Mouse (Mus musculus): ENCODE data around the gene Heyl.

Heyl gene

GRCm38 (mm10) chr4:123284731-123285624 lies 51.6 kb downstream of the Heyl start:
- in situ Hi-C loops (cut with MboI, MseI) = no loop called here

- in situ Hi-C loops (cut with MboI, MseI) = no loop called here
Measured at GRCm38 (mm10) chr4:123286790-123287189, 53.4 kb downstream of the Heyl start.

- in situ Hi-C loops (cut with MboI, MseI) = no loop called here
Measured at GRCm38 (mm10) chr4:123289038-123289437, 55.7 kb downstream of the Heyl start.

- in situ Hi-C loops (cut with MboI, MseI) = no loop called here
Measured at GRCm38 (mm10) chr4:123292390-123292789, 59.0 kb downstream of the Heyl start.

- in situ Hi-C loops (cut with MboI, MseI) = no loop called here
Measured at GRCm38 (mm10) chr4:123292989-123293388, 59.6 kb downstream of the Heyl start.

GRCm38 (mm10) chr4:123293661-123294443 lies 60.5 kb downstream of the Heyl start:
- in situ Hi-C loops (cut with MboI, MseI) = no loop called here

GRCm38 (mm10) chr4:123295026-123295425 lies 61.7 kb downstream of the Heyl start:
- in situ Hi-C loops (cut with MboI, MseI) = loop anchor here (5.0 kb wide), 1 partner anchor 92 kb away; no protein-coding TSS in a partner anchor

GRCm38 (mm10) chr4:123295516-123296147 lies 62.3 kb downstream of the Heyl start:
- in situ Hi-C loops (cut with MboI, MseI) = loop anchor here (5.0 kb wide), 1 partner anchor 92 kb away; no protein-coding TSS in a partner anchor

GRCm38 (mm10) chr4:123296148-123296534 lies 62.8 kb downstream of the Heyl start:
- in situ Hi-C loops (cut with MboI, MseI) = loop anchor here (5.0 kb wide), 1 partner anchor 91 kb away; no protein-coding TSS in a partner anchor

GRCm38 (mm10) chr4:123297195-123297960 lies 64.0 kb downstream of the Heyl start:
- in situ Hi-C loops (cut with MboI, MseI) = loop anchor here (5.0 kb wide), 1 partner anchor 90 kb away; no protein-coding TSS in a partner anchor

GRCm38 (mm10) chr4:123298226-123298625 lies 64.9 kb downstream of the Heyl start:
- in situ Hi-C loops (cut with MboI, MseI) = loop anchor here (5.0 kb wide), 1 partner anchor 89 kb away; no protein-coding TSS in a partner anchor

GRCm38 (mm10) chr4:123298980-123299670 lies 65.8 kb downstream of the Heyl start:
- in situ Hi-C loops (cut with MboI, MseI) = loop anchor here (5.0 kb wide), 1 partner anchor 88 kb away; no protein-coding TSS in a partner anchor
